Mouse (Mus musculus) C2C12 (cell line): Measurements from ENCODE around the gene Nfic. TPM values are rescaled to one million over a fixed set of nuclear protein-coding genes. Genes with fewer than 3 reads are reported as not detected.

ENCODE experiments used
- H3K27me3 ChIP-seq: one replicate; pipeline ENCODE4 v1.6.1; 2011; ENCODE audit not compliant: control insufficient read depth, insufficient read depth, insufficient read length
- H3K36me3 ChIP-seq: one replicate; pipeline ENCODE4 v1.6.1; 2011; ENCODE audit not compliant: control insufficient read depth, insufficient read depth
- H3K4me3 ChIP-seq: one replicate; pipeline ENCODE4 v1.5.1; 2011; ENCODE audit warnings: mild to moderate bottlenecking, control low read depth; ENCODE audit not compliant: poor library complexity, insufficient read depth, severe bottlenecking
- H3K79me2 ChIP-seq: one replicate; pipeline ENCODE4 v1.6.1; 2011; ENCODE audit not compliant: control insufficient read depth, insufficient read depth
- H3K79me3 ChIP-seq: one replicate; pipeline ENCODE4 v1.6.1; 2011; ENCODE audit warnings: low read depth, control low read depth
- H3ac ChIP-seq: one replicate; pipeline ENCODE3; 2011; ENCODE audit warnings: low read depth; ENCODE audit not compliant: control insufficient read depth, insufficient read length
- CEBPB ChIP-seq: IDR thresholded peaks from one replicate; pipeline ENCODE4 v1.6.1; 2011; ENCODE audit warnings: low read depth, mild to moderate bottlenecking, control low read depth, moderate library complexity
- CTCF ChIP-seq: IDR thresholded peaks from one replicate; pipeline ENCODE4 v1.5.1; 2011; ENCODE audit not compliant: control insufficient read depth, insufficient read depth, insufficient read length
- FOSL1 ChIP-seq: IDR thresholded peaks from one replicate; pipeline ENCODE4 v1.8.0; 2011; ENCODE audit warnings: mild to moderate bottlenecking, low read length; ENCODE audit not compliant: poor library complexity, insufficient read depth, severe bottlenecking
- MAX ChIP-seq: IDR thresholded peaks from one replicate; pipeline ENCODE4 v1.6.1; 2011; ENCODE audit warnings: mild to moderate bottlenecking, control low read depth
- MYOD1 ChIP-seq: IDR thresholded peaks from one replicate; pipeline ENCODE4 v1.6.1; 2011; ENCODE audit warnings: low read depth; ENCODE audit not compliant: control insufficient read depth, insufficient read length
- MYOG ChIP-seq: IDR thresholded peaks from one replicate; pipeline ENCODE4 v1.6.1; 2011; ENCODE audit not compliant: control insufficient read depth, insufficient read length; ENCODE audit errors: extremely low read depth
- USF1 ChIP-seq: IDR thresholded peaks from one replicate; pipeline ENCODE4 v1.6.1; 2011; ENCODE audit warnings: low read depth, mild to moderate bottlenecking, control low read depth, moderate library complexity
- polyA plus RNA-seq: library from polyadenylated mRNA; unstranded; fragments of >200 nt; fragmentation: generic; extraction: Trizol; gene quantifications from one replicate; pipeline ENCODE4 v1.2.1, GENCODE M21; 2012; ENCODE audit warnings: missing spikeins

Nfic gene
- polyA plus RNA-seq, 1 experiment, result 86.7 TPM

GRCm38 (mm10) chr10:81428507-81428870, 26.9 kb downstream of the Nfic start:
- H3K4me3 ChIP-seq, result no peak overlapping the region
- H3K79me3 ChIP-seq, result peaks cover 40% of the 10 kb centered on the region
- TF ChIP-seq CEBPB (no peak), USF1 (no peak), FOSL1 (no peak), MYOG (no peak), MAX (no peak), CTCF (no peak), MYOD1 (no peak)
- H3ac ChIP-seq, result no peak overlapping the region
- no peaks in the 10 kb centered on the region for H3K27me3 ChIP-seq
- peaks cover 2% of the 10 kb centered on the region for H3K36me3 ChIP-seq
- H3K79me2 ChIP-seq, result peaks cover 57% of the 10 kb centered on the region

GRCm38 (mm10) chr10:81427804-81428506, 27.5 kb downstream of the Nfic start:
- no peaks in the 10 kb centered on the region for H3K27me3 ChIP-seq
- no peak for TF ChIP-seq CTCF
- H3K79me2 ChIP-seq, result peaks cover 63% of the 10 kb centered on the region
- H3ac ChIP-seq, result no peak overlapping the region
- peaks cover 45% of the 10 kb centered on the region for H3K79me3 ChIP-seq
- H3K4me3 ChIP-seq, result no peak overlapping the region
- H3K36me3 ChIP-seq, result peaks cover 8% of the 10 kb centered on the region

DNA sequence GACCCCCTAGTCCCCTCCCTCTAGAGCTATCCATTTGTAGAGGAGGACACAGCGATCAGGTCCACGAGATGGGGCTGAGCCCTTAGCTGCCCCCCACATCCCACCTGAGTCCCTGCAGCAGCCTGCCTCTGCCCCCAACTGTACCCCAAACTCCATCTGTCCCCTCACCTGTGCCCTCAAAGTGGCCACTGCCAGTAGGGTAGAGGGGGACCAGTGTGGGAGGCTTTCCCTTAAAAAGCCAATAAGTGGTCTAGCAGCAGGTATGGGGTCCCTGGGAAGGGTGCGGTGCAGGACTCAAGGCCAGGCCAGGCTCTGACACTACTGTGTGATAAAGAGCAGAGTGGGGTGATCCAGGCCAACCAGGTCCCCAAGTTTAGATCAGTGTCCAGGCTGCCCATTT, 28.1 kb downstream of the Nfic start:
- TF ChIP-seq MYOD1, result no peak
- TF ChIP-seq FOSL1, result no peak
- no peak for TF ChIP-seq CEBPB
- no peak for TF ChIP-seq CTCF
- Histone ChIP-seq H3ac (peak overlapping the region; percentile 69), H3K4me3 (peak overlapping the region; percentile 91), H3K27me3 (no peaks in the 10 kb centered on the region), H3K79me2 (peaks cover 69% of the 10 kb centered on the region), H3K36me3 (peaks cover 14% of the 10 kb centered on the region), H3K79me3 (peaks cover 51% of the 10 kb centered on the region)

GRCm38 (mm10) chr10:81426897-81427296, 28.5 kb downstream of the Nfic start:
- H3K36me3 ChIP-seq, result peaks cover 18% of the 10 kb centered on the region
- H3ac ChIP-seq, result peak overlapping the region; percentile 89
- peaks cover 56% of the 10 kb centered on the region for H3K79me3 ChIP-seq
- H3K27me3 ChIP-seq, result no peaks in the 10 kb centered on the region
- peaks cover 73% of the 10 kb centered on the region for H3K79me2 ChIP-seq
- peak overlapping the region; percentile 91 for H3K4me3 ChIP-seq
- TF ChIP-seq CEBPB (no peak), CTCF (no peak), MYOD1 (no peak), USF1 (no peak), MYOG (no peak), MAX (no peak), FOSL1 (no peak)

DNA sequence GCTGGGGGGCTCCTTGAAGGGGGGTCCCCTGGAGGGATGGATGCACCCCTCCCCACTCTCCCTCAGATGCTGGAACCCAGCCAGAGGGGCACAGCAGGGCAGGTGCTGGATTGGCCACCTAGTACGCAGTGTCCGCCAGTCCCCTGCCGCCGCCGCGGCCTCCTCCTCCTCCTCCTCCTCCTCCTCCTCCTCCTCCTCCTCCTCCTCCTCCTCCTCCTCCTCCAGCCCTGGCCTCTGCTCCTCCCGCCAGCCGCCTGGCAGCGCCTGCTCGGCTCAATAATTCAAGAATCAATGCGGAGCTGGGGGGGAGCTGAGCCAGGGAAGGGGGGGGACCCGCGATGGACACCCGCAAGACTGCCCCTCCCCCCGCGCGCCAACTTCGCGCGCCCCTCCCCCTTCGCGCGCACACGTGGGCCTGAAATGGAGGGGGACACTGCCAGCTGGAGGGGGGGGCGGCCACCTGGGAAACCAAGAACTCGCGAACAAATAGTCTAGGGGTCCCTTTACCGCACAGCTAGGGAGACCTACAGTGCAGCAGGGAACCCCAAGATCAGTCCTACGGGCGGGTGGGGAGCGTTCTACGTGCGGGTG, 29.3 kb downstream of the Nfic start:
- Histone ChIP-seq H3K4me3 (peak overlapping the region; percentile 91), H3K79me2 (peaks cover 81% of the 10 kb centered on the region), H3K36me3 (peaks cover 23% of the 10 kb centered on the region), H3K27me3 (no peaks in the 10 kb centered on the region), H3ac (peak overlapping the region; percentile 89), H3K79me3 (peaks cover 63% of the 10 kb centered on the region)
- TF ChIP-seq FOSL1 (no peak), MAX (no peak), USF1 (no peak), CEBPB (no peak), CTCF (no peak), MYOG (no peak), MYOD1 (no peak)

DNA sequence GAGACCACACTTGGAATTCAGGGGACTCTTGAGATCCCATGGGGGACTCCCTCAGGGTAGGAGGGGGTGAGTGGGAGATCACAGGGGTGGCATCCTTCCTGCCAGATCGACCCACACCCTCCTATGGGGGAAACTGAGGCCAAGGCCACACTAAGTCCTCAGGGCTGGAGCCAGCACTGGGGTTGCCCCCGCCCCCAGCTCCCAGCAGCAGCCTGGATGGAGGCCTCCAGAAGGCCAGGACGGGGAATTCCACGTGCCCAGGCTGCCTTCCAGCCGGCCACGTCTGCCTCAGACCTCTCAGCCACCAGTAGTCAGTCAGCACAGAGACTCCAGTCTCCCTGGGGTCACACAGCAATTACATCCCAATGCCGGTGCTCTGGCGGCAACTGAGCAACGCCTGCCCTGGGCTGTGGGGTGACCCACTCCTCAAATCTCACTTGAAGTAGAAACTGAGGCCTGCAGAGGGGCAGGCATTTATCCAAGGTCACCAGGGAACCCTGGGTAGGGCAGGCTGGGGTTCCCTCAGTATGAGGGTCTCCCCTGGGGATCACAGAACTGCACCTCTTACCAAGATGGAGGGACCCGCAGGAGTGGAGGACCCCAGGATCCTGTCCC, 30.1 kb downstream of the Nfic start:
- Histone ChIP-seq H3K79me3 (peaks cover 71% of the 10 kb centered on the region), H3K36me3 (peaks cover 32% of the 10 kb centered on the region), H3K4me3 (peak overlapping the region; percentile 91), H3ac (peak overlapping the region; percentile 89), H3K27me3 (no peaks in the 10 kb centered on the region), H3K79me2 (peaks cover 89% of the 10 kb centered on the region)
- TF ChIP-seq MAX, result peak; percentile 83
- no peak for TF ChIP-seq CTCF
